Mouse (Mus musculus): Measurements from ENCODE around the gene Pmfbp1. TPM values are rescaled to one million over a fixed set of nuclear protein-coding genes. Genes with fewer than 3 reads are reported as not detected.

Pmfbp1 gene
- polyA plus RNA-seq, 1 experiment from 2014 or later = 0.23 TPM

DNA sequence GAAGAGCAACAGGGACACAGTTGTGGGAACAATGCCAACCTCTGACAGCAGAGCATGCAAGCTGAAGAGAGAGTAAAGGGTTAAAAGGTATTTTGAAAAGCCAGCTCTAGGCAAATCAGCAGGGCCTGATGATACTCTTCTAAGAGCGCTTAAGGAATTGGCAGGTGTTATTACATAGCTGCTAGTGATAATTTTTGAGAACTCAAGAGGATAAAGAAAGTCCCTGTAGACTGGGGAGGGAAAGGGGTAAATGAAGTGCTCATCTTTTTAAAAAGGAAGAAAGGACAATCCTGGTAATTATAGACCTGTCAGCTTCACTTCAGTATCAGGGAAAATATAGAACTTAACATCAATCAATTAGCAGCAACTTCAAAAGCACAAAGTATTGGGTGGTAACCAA lies 9.7 kb downstream of the Pmfbp1 start:
- H3K27me3 ChIP-seq = no peaks in the 10 kb centered on the region
- no peaks in the 10 kb centered on the region for H3K4me1 ChIP-seq
- WGBS = 69% methylated on average over 1 of the region's 1 CpGs
- ATAC-seq (ENCODE audit: low FRiP score, low read depth) = no peak
- H3K4me2 ChIP-seq (replicated peaks) = no peak overlapping the region
- H3K9ac ChIP-seq = no peak overlapping the region
- no peaks in the 10 kb centered on the region for H3K36me3 ChIP-seq
- no peaks in the 10 kb centered on the region; the same call in 1 of the 2 replicates for H3K9me3 ChIP-seq
- H3K4me3 ChIP-seq = no peak overlapping the region
- H3K27ac ChIP-seq = no peak overlapping the region

DNA sequence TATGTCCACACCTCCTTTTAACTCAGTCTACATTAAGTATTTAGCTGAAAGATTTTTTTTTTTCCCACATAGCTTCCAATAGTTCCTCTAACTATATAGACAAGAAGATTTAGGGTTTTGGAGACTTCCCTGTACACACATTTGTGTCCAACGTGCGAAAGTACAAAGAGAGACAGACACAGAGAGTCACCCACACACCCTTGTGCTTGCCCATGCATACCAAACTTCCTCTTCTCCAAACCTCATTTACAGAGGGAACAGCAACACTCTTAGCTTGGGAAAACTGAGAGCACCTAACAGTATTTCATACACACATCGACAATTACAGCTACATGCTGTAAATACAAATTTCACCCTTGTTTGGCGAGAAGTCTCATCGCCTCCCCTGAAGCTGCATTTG lies 11.7 kb downstream of the Pmfbp1 start:
- WGBS = 97% methylated on average over 5 of the region's 5 CpGs
- no peak for ATAC-seq (ENCODE audit: low FRiP score, low read depth)

DNA sequence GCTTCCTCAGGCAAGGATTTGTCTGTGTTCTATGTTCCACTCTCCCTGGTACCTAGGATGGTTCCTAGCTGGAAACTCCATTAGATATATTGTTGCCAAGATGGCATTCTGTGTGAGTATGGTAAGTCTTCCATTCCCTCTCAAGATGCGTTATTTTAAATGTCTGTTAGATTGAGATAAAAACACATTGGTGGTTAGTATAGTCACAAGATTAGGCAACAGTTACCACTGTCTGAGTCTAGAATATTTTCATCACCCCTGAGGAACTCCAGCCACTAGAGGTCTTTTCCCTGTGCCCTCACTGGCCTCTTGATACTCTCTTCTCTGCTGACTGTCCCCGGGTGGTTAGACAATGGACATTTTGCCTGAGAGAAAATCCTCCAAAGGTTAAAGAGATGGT lies 30.2 kb downstream of the Pmfbp1 start:
- Histone ChIP-seq H3K36me3 (no peaks in the 10 kb centered on the region), H3K4me3 (no peak overlapping the region), H3K9me3 (0 out of 2 replicates have a peak, but pooled peaks cover 5% of the 10 kb centered on the region), H3K27me3 (no peaks in the 10 kb centered on the region), H3K4me1 (no peaks in the 10 kb centered on the region), H3K4me2 (replicated peaks) (no peak overlapping the region), H3K9ac (no peak overlapping the region), H3K27ac (no peak overlapping the region)
- 81% methylated on average over 2 of the region's 2 CpGs for WGBS
- ATAC-seq (ENCODE audit: low FRiP score, low read depth) = no peak

More for the DNA sequence above, 11.7 kb downstream of the Pmfbp1 start:
- Histone ChIP-seq H3K36me3 (no peaks in the 10 kb centered on the region), H3K27ac (no peak overlapping the region), H3K4me1 (no peaks in the 10 kb centered on the region), H3K9me3 (no peaks in the 10 kb centered on the region; the same call in 1 of the 2 replicates), H3K27me3 (no peaks in the 10 kb centered on the region), H3K9ac (no peak overlapping the region), H3K4me3 (no peak overlapping the region), H3K4me2 (replicated peaks) (no peak overlapping the region)

DNA sequence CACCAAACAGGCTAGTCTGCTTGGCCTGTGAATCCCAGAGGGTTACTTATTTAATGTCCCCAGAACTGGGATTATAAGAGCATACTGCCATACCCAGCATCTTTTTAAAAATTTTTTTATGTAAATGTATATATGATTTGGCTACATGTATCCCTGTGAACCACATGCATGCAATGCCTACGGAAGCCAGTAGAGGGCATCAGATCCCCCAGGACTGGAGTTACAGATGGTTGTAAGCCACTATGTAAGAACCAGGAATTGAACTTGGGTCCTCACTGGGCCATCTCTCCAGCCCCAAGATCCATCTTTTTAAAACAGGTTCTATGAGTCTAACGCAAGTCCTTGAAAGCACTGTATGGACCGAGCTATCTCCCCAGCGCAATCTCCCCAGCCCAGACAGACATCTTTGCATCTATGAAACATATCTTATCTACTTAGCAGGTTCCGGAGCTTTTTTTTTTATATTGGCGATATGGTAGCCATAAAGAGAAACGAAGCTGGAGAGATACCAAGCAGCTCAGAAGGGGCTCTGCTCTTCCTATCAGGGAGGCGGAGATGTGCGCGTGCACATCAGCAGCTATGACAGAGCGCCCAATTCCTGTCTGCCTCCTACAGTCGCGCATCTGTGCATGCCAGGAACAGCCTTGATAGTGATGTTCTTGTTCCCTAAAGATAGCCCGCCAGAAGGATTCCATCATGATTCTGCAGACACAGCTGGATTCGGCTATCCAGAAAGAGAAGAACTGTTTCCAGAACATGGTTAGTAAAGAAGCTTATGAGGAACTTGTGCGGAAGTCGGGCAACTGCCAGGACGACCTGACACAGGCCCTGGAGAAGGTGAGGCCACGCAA lies 41.5 kb downstream of the Pmfbp1 start:
- H3K4me2 ChIP-seq (replicated peaks) = no peak overlapping the region
- peaks cover 5% of the 10 kb centered on the region for H3K4me1 ChIP-seq
- H3K36me3 ChIP-seq = no peaks in the 10 kb centered on the region
- no peaks in the 10 kb centered on the region for H3K9me3 ChIP-seq
- no peak overlapping the region for H3K4me3 ChIP-seq
- H3K9ac ChIP-seq = no peak overlapping the region
- WGBS = 86% methylated on average over 19 of the region's 19 CpGs
- no peak overlapping the region for H3K27ac ChIP-seq
- ATAC-seq (ENCODE audit: low FRiP score, low read depth) = no peak
- no peaks in the 10 kb centered on the region for H3K27me3 ChIP-seq

DNA sequence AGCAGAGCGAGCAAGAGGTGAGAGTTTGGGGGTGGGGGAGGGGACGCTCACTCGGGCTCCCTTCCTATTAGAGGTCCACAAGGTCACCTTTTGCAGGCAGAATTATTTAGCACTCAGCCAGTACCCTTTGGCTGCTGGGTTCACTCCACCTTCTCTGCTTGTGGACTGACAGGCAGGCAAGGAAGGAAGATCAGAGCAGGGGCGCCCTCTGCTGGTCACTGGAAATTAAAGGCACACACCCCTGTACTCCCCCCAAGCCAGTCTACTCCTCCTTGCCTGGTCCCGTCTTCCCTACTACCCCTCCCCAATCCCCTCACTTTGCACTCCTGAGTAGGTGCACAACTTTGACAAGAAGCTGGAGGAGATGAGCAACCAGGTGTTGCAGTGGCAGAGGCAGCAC lies 42.9 kb downstream of the Pmfbp1 start:
- Histone ChIP-seq H3K9ac (peak overlapping the region; percentile 58; the same call in 1 of the 2 replicates), H3K27ac (peak overlapping the region; percentile 48; the same call in 1 of the 2 replicates), H3K4me3 (peak overlapping the region; percentile 19; the same call in 1 of the 2 replicates), H3K4me2 (replicated peaks) (peak overlapping the region; percentile 50), H3K9me3 (no peaks in the 10 kb centered on the region), H3K36me3 (no peaks in the 10 kb centered on the region), H3K27me3 (no peaks in the 10 kb centered on the region), H3K4me1 (peaks cover 5% of the 10 kb centered on the region)
- WGBS = 3% methylated on average over 5 of the region's 5 CpGs
- ATAC-seq (ENCODE audit: low FRiP score, low read depth) = peak; percentile 87

DNA sequence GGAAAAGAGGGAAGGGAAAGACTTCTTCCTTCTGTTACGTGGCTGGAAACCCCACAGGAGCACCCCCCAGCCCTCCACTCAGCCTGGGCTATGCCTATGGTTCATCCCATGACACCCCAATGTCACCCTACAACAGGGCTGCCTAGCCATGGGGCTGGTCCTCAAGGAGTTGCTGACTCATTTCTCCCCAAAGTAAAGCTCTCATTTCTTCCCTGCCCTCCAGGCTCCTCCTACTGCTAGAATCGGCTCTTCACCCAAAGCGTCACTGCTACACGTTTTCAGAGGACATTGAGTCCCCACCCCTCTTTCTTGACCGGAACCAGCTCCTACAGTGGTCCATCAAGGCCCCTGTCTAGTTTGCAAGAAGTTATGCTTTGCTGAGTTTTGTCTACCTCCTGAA lies 48.3 kb downstream of the Pmfbp1 start:
- H3K36me3 ChIP-seq = peaks cover 17% of the 10 kb centered on the region
- H3K4me3 ChIP-seq = no peak overlapping the region
- H3K27ac ChIP-seq = peak overlapping the region; percentile 78
- no peak overlapping the region for H3K9ac ChIP-seq
- no peaks in the 10 kb centered on the region for H3K9me3 ChIP-seq
- H3K4me1 ChIP-seq = peaks cover 24% of the 10 kb centered on the region
- H3K4me2 ChIP-seq (replicated peaks) = no peak overlapping the region
- no peaks in the 10 kb centered on the region for H3K27me3 ChIP-seq
- no peak for ATAC-seq (ENCODE audit: low FRiP score, low read depth)
- 66% methylated on average over 5 of the region's 5 CpGs for WGBS

DNA sequence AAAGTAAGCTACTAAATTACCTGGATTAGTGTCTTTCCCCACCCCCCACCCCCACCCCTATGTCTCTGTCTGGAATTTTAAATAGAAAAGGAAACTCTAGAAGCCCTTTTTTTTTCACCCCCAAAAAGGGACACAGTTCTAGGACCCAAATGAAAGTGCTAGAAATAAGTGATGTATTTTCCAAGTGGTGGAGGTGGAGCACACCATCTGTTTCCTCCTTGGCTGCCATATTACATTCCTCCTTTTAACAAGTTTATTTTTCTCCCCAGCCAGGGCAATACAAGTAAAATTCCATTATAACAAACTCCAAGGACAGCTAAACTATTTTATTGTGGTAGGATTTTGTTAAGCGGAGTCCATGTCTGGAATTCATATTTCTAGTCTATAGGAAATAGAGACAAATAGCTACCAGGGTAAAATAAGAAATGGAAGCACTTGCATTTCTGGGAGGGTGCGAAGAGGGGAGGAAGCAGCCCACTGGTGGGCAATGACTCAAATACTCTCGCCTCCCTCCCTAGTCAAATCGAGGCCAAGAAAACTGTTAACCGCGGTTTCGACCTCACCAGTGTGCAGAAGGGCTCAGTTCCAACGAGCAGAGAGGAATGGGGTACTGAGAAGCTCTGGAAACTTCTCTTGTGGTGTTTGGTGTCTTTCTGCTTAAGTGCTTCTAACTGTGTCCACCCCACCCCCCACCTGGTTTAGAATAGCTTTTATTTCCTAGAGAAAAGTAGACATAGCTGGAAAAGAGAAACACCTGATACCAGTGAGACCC lies 49.1 kb downstream of the Pmfbp1 start:
- peak; percentile 72 for ATAC-seq (ENCODE audit: low FRiP score, low read depth)
- Histone ChIP-seq H3K4me3 (no peak overlapping the region), H3K9ac (no peak overlapping the region), H3K4me2 (replicated peaks) (no peak overlapping the region), H3K9me3 (no peaks in the 10 kb centered on the region), H3K27me3 (no peaks in the 10 kb centered on the region), H3K4me1 (peaks cover 24% of the 10 kb centered on the region), H3K27ac (peak overlapping the region; percentile 78), H3K36me3 (peaks cover 24% of the 10 kb centered on the region)
- 52% methylated on average over 8 of the region's 8 CpGs for WGBS

DNA sequence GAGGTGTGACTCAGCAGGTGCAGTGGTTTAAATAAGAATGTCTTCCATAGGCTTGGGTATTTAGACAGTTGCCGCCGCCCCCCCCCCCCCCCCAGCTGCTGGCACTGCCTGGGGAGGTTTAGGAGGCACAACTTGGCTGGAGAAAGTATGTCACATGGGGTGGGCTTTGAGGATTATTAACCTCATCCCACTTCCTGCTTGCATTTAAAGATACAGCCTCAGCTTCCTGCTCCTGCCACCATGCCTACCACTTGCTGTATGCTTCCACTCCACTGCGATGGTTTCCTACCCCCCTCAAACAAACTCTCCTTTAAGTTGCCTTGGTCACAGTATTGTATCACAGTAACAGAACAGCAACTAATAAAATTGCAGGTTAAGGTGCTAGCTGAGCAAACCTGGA lies 50.2 kb downstream of the Pmfbp1 start:
- Histone ChIP-seq H3K4me1 (peaks cover 24% of the 10 kb centered on the region), H3K9ac (no peak overlapping the region), H3K4me3 (no peak overlapping the region), H3K36me3 (peaks cover 36% of the 10 kb centered on the region), H3K4me2 (replicated peaks) (no peak overlapping the region), H3K27me3 (no peaks in the 10 kb centered on the region), H3K9me3 (no peaks in the 10 kb centered on the region), H3K27ac (no peak overlapping the region; the same call in 1 of the 2 replicates)
- no peak for ATAC-seq (ENCODE audit: low FRiP score, low read depth)
- 47% methylated on average over 3 of the region's 3 CpGs for WGBS

GRCm38 (mm10) chr8:109551663-109552062 lies 57.8 kb downstream of the Pmfbp1 start:
- WGBS = 47% methylated on average over 3 of the region's 3 CpGs

DNA sequence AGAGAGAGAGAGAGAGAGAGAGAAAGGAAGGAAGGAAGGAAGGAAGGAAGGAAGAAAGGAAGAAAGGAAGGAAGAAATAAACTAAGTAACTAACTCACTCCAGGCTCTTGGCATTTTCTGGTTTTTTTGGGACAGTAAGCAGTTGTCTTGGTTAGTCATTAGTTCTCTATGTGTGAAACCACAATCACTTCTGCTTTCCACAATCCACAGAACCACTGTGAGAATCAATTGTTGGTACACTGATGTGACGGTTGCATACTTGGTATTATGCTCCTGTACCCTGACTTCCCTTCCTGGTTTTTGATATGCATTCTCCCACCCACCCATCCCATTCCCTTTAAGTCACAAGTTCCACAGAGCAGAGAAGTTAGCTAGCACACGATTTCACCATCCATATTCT lies 70.1 kb downstream of the Pmfbp1 start:
- no peak overlapping the region for H3K9ac ChIP-seq
- no peak overlapping the region for H3K27ac ChIP-seq
- H3K4me1 ChIP-seq = peaks cover 15% of the 10 kb centered on the region
- no peak overlapping the region for H3K4me3 ChIP-seq
- H3K36me3 ChIP-seq = peaks cover 40% of the 10 kb centered on the region
- no peak for ATAC-seq (ENCODE audit: low FRiP score, low read depth)
- H3K27me3 ChIP-seq = no peaks in the 10 kb centered on the region
- peak overlapping the region; percentile 96 for H3K4me2 ChIP-seq (replicated peaks)
- no peaks in the 10 kb centered on the region for H3K9me3 ChIP-seq
- 78% methylated on average over 2 of the region's 2 CpGs for WGBS

More at GRCm38 (mm10) chr8:109551663-109552062, 57.8 kb downstream of the Pmfbp1 start:
- no peak overlapping the region for H3K4me2 ChIP-seq (replicated peaks)
- H3K4me3 ChIP-seq = no peak overlapping the region
- no peaks in the 10 kb centered on the region for H3K27me3 ChIP-seq
- peaks cover 100% of the 10 kb centered on the region for H3K36me3 ChIP-seq
- H3K4me1 ChIP-seq = no peaks in the 10 kb centered on the region
- no peak for ATAC-seq (ENCODE audit: low FRiP score, low read depth)
- H3K9me3 ChIP-seq = no peaks in the 10 kb centered on the region
- no peak overlapping the region for H3K9ac ChIP-seq
- no peak overlapping the region for H3K27ac ChIP-seq

- H3K9me3 ChIP-seq = no peaks in the 10 kb centered on the region
- H3K4me3 ChIP-seq = peak overlapping the region; percentile 94
- H3K9ac ChIP-seq = peak overlapping the region; percentile 95
- no peaks in the 10 kb centered on the region for H3K27me3 ChIP-seq
- WGBS = 5% methylated on average over 10 of the region's 10 CpGs
- H3K27ac ChIP-seq = peak overlapping the region; percentile 92; the same call in 1 of the 2 replicates
- no peak for ATAC-seq (ENCODE audit: low FRiP score, low read depth)
- H3K4me1 ChIP-seq = peaks cover 15% of the 10 kb centered on the region
- peaks cover 40% of the 10 kb centered on the region for H3K36me3 ChIP-seq
- H3K4me2 ChIP-seq (replicated peaks) = peak overlapping the region; percentile 96
Observed at GRCm38 (mm10) chr8:109564766-109565165, 70.9 kb downstream of the Pmfbp1 start.
